Mouse (Mus musculus): ENCODE data around the gene Spns3. TPM values are rescaled to one million over a fixed set of nuclear protein-coding genes. Genes with fewer than 3 reads are reported as not detected.

Spns3 gene
- under 1 TPM; 0.22 to 0.59 TPM for polyA plus RNA-seq (2012; fragmentation: generic; extraction: Trizol)

GRCm38 (mm10) chr11:72550134-72550988 is at the start of gene Spns3:
Gene Spns3 (minus strand): TSS chr11:72550506.

DNA sequence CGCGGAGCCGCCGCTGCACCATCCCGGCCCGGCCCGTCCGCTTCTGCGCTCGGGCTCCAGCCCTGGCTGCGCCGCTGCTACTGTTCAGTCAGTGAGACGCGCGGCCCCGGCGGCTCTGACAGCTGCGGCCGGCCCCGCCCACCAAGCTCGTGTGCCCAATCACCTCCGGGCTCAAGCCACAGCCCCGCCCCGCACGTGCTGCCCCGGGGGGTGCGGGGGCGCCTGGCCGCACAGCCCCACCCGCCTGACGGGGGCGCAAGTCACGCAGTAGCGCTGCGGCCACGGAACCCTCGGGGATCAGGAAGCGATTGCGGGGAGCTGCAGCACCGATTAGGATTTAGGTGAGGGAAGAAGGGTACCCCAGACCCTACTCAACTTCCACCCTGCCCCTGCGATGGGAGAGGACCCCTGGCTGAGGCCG is 60.4 kb downstream of the Spns3 start, which contains the start of gene Spns2:
Spns2 (minus strand) TSS at position 24 of the 421 bp plus-strand sequence.

Other genes with a start within 250 kb of the Spns3 start
- gene Xaf1, start 248.9 kb downstream of the Spns3 start, polyA plus RNA-seq (2012; fragmentation: generic; extraction: Trizol): 10 to 100 TPM in 1 of 2 experiments, 1 to 10 TPM in 1; 2.1 to 28.9 TPM
- not detected for gene Fbxo39, start 236.1 kb downstream of the Spns3 start, polyA plus RNA-seq (2012; fragmentation: generic; extraction: Trizol)
- not detected for gene Tekt1, start 188.1 kb downstream of the Spns3 start, polyA plus RNA-seq (2012; fragmentation: generic; extraction: Trizol)
- gene Smtnl2, start 138.8 kb downstream of the Spns3 start, polyA plus RNA-seq (2012; fragmentation: generic; extraction: Trizol): under 1 TPM; 0.01 to 0.06 TPM
- under 1 TPM in 1 of 2 experiments, not detected in 1; 0.15 TPM for gene Ggt6, start 115.0 kb downstream of the Spns3 start, polyA plus RNA-seq (2012; fragmentation: generic; extraction: Trizol)
- gene Mybbp1a, start 109.2 kb downstream of the Spns3 start, polyA plus RNA-seq (2012; fragmentation: generic; extraction: Trizol): 100 to 1,000 TPM in 1 of 2 experiments, 10 to 100 TPM in 1; 97.3 to 256 TPM
- gene Spns2, start 60.6 kb downstream of the Spns3 start, polyA plus RNA-seq (2012; fragmentation: generic; extraction: Trizol): under 1 TPM; 0.07 to 0.46 TPM
- gene Ube2g1, start 56.8 kb upstream of the Spns3 start, polyA plus RNA-seq (2012; fragmentation: generic; extraction: Trizol): 1 to 10 TPM; 1.1 to 7.1 TPM
- gene Ankfy1, start 139.5 kb upstream of the Spns3 start, polyA plus RNA-seq (2012; fragmentation: generic; extraction: Trizol): 10 to 100 TPM in 1 of 2 experiments, 1 to 10 TPM in 1; 1.8 to 18.4 TPM
- 1 to 10 TPM; 1.8 to 8.1 TPM for gene Cyb5d2, start 245.6 kb upstream of the Spns3 start, polyA plus RNA-seq (2012; fragmentation: generic; extraction: Trizol)
- gene Zzef1, start 245.7 kb upstream of the Spns3 start, polyA plus RNA-seq (2012; fragmentation: generic; extraction: Trizol): 10 to 100 TPM in 1 of 2 experiments, 1 to 10 TPM in 1; 4.1 to 14.0 TPM